Mouse (Mus musculus) liver, embryonic 14.5 days (tissue): ENCODE data around the gene Nrap. TPM values are rescaled to one million over a fixed set of nuclear protein-coding genes. Genes with fewer than 3 reads are reported as not detected.
A peak's percentile ranks its signal among the peaks of the same experiment; 100 is the strongest.

Experiments used
- ATAC-seq: fragments of 200-750 bp; cut with Nextera tagmentation; 2 replicates; pipeline ENCODE4 v1.8.0; 2017; ENCODE audit warnings: moderate number of reproducible peaks, mild to moderate bottlenecking, moderate library complexity; ENCODE audit not compliant: insufficient read depth
- DNase-seq, 3 experiments: peaks; one replicate each; pipeline ENCODE4 v3.0.0-alpha.2; 2012 to 2013; ENCODE audit warnings: low read depth in 3 of 3, low spot score in 3 of 3
- H3K27ac ChIP-seq: fragments of 300-500 bp; sonication (generic); 2 replicates; pipeline ENCODE4 v1.5.1; 2014; ENCODE audit warnings: moderate library complexity, mild to moderate bottlenecking, control low read depth, inconsistent platforms
- H3K27me3 ChIP-seq: fragments of 300-500 bp; sonication (generic); 2 replicates; pipeline ENCODE4 v1.6.1; 2014; ENCODE audit warnings: mild to moderate bottlenecking, low read length, moderate library complexity; ENCODE audit not compliant: control insufficient read depth, insufficient read depth
- H3K36me3 ChIP-seq: fragments of 300-500 bp; sonication (generic); replicated peaks from 2 replicates; pipeline ENCODE4 v1.6.1; 2014; ENCODE audit warnings: low read depth; ENCODE audit not compliant: control insufficient read depth, insufficient read depth
- H3K4me1 ChIP-seq, 2 experiments: fragments of 200-500 bp in 1 of 2; fragments of 300-500 bp in 1 of 2; sonication (generic) in 1 of 2; replicated peaks; 2 replicates each; pipeline ENCODE4 v1.6.1; 2012 to 2014; ENCODE audit warnings: antibody characterized with exemption in 1 of 2, inconsistent platforms in 1 of 2, low read length in 1 of 2; ENCODE audit not compliant: control insufficient read depth in 2 of 2, insufficient read depth in 2 of 2
- H3K4me2 ChIP-seq: fragments of 300-500 bp; sonication (generic); 2 replicates; pipeline ENCODE4 v1.6.1; 2014; ENCODE audit warnings: low read depth, mild to moderate bottlenecking, control low read depth, moderate library complexity
- H3K4me3 ChIP-seq, 2 experiments: fragments of 200-500 bp in 1 of 2; fragments of 300-500 bp in 1 of 2; sonication (generic) in 1 of 2; 2 replicates each; pipeline ENCODE4 v1.5.1; 2012 to 2014; ENCODE audit warnings: low read depth in 2 of 2, low read length in 2 of 2, mild to moderate bottlenecking in 2 of 2, control low read depth in 1 of 2, inconsistent platforms in 1 of 2, moderate library complexity in 1 of 2; ENCODE audit not compliant: insufficient read depth in 1 of 2
- H3K9ac ChIP-seq: fragments of 300-500 bp; sonication (generic); replicated peaks from 2 replicates; pipeline ENCODE4 v1.6.1; 2014; ENCODE audit warnings: mild to moderate bottlenecking, control low read depth, moderate library complexity
- H3K9me3 ChIP-seq: fragments of 300-500 bp; sonication (generic); 2 replicates; pipeline ENCODE4 v1.6.1; 2016; ENCODE audit warnings: low read length, mixed read lengths; ENCODE audit not compliant: control insufficient read depth
- CTCF ChIP-seq: IDR thresholded peaks from 2 replicates; pipeline ENCODE4 v1.5.1; 2016; ENCODE audit warnings: antibody characterized with exemption, low read depth, control low read depth
- EP300 ChIP-seq: IDR thresholded peaks from 2 replicates; pipeline ENCODE4 v1.6.1; 2016; ENCODE audit warnings: antibody characterized with exemption, low read depth
- WGBS: fragments of 180-500 bp; shearing (Covaris S2); extraction: QIAGEN DNeasy Blood & Tissue Kit; methylation state at CpG from one replicate; pipeline ENCODE4 v1.1.7; 2014; ENCODE audit not compliant: insufficient replicate concordance; 5-methylcytosine and 5-hydroxymethylcytosine counted together
- polyA plus RNA-seq, 2 experiments: library from polyadenylated mRNA; depleted of rRNA in 1 of 2; stranded (reverse) in 1 of 2; unstranded in 1 of 2; fragments of >200 nt; fragmentation: Nextera tagmentation in 1 of 2; extraction: Ambion mirVana in 1 of 2; gene quantifications; 2 replicates each; pipeline versions ENCODE4 v1.2.1 to v1.2.3; 2012 to 2014

Gene Nrap
- polyA plus RNA-seq, 2 experiments, result 0.05 to 0.10 TPM

GRCm38 (mm10) chr19:56397663-56398527 lies 8.1 kb upstream of the Nrap start:
- no peak for TF ChIP-seq CTCF
- peak overlapping the region; percentile 81 to 83 for H3K4me3 ChIP-seq
- no peaks in the 10 kb centered on the region for H3K27me3 ChIP-seq
- WGBS, result 12% methylated on average over 11 of the region's 11 CpGs
- peak overlapping the region; percentile 56 for H3K27ac ChIP-seq
- H3K9me3 ChIP-seq, result no peaks in the 10 kb centered on the region
- peaks cover 23 to 45% of the 10 kb centered on the region in 2 experiments for H3K4me1 ChIP-seq
- ATAC-seq (peak; percentile 21; the same call in 1 of the 2 replicates), DNase-seq (peak in 1 of 3 experiments; percentile 30)
- H3K36me3 ChIP-seq, result no peaks in the 10 kb centered on the region
- H3K9ac ChIP-seq, result peak overlapping the region; percentile 84
- H3K4me2 ChIP-seq, result peak overlapping the region; percentile 96

- peak; percentile 71 for ATAC-seq
- peaks cover 31 to 54% of the 10 kb centered on the region in 2 experiments for H3K4me1 ChIP-seq
These were observed 7.1 kb upstream of the Nrap start, which contains the start of gene Casp7 for GRCm38 (mm10) chr19:56396669-56397621. TSS of gene Casp7 (plus strand) at chr19:56397129.

GRCm38 (mm10) chr19:56396227-56396626 lies 6.4 kb upstream of the Nrap start:
- no peak for ATAC-seq
- WGBS, result 13% methylated on average over 12 of the region's 12 CpGs
- no peaks in the 10 kb centered on the region for H3K27me3 ChIP-seq
- no peaks in the 10 kb centered on the region for H3K36me3 ChIP-seq
- no peaks in the 10 kb centered on the region for H3K9me3 ChIP-seq
- H3K4me2 ChIP-seq, result peak overlapping the region; percentile 96
- peaks cover 37 to 58% of the 10 kb centered on the region in 2 experiments for H3K4me1 ChIP-seq
- no peak for DNase-seq
- TF ChIP-seq EP300 (no peak), CTCF (no peak)
- H3K4me3 ChIP-seq, result peak overlapping the region; percentile 81 to 83
- peak overlapping the region; percentile 84 for H3K9ac ChIP-seq
- no peak overlapping the region for H3K27ac ChIP-seq

More at GRCm38 (mm10) chr19:56396669-56397621, 7.1 kb upstream of the Nrap start, which contains the start of gene Casp7:
- H3K9me3 ChIP-seq, result no peaks in the 10 kb centered on the region
- WGBS, result under 1% methylated on average over 78 of the region's 78 CpGs
- no peaks in the 10 kb centered on the region for H3K36me3 ChIP-seq
- peak; percentile 15; the same call in 1 of the 2 replicates for TF ChIP-seq CTCF
- TF ChIP-seq EP300, result no peak
- peak within 1 kb of the TSS; percentile 96 for H3K4me2 ChIP-seq
- H3K9ac ChIP-seq, result peak within 1 kb of the TSS; percentile 84
- peak within 1 kb of the TSS; percentile 56 for H3K27ac ChIP-seq
- H3K4me3 ChIP-seq, result peak within 1 kb of the TSS; percentile 81 to 83
- H3K27me3 ChIP-seq, result no peaks in the 10 kb centered on the region
- peak in 2 of 3 experiments; percentile 42 to 49 for DNase-seq

- TF ChIP-seq EP300, result no peak
- TF ChIP-seq CTCF, result no peak
- H3K9ac ChIP-seq, result no peak overlapping the region
- ATAC-seq, result no peak
These were observed 5.5 kb upstream of the Nrap start for GRCm38 (mm10) chr19:56395183-56395935.

More at GRCm38 (mm10) chr19:56395183-56395935, 5.5 kb upstream of the Nrap start:
- no peaks in the 10 kb centered on the region for H3K27me3 ChIP-seq
- H3K4me1 ChIP-seq, result peaks cover 45 to 65% of the 10 kb centered on the region in 2 experiments
- no peaks in the 10 kb centered on the region for H3K9me3 ChIP-seq
- H3K4me3 ChIP-seq, result no peak overlapping the region
- no peaks in the 10 kb centered on the region for H3K36me3 ChIP-seq
- no peak overlapping the region for H3K4me2 ChIP-seq
- no peak overlapping the region for H3K27ac ChIP-seq
- WGBS, result 60% methylated on average over 16 of the region's 16 CpGs
- DNase-seq, result no peak
